Mouse (Mus musculus) lung, postnatal 36 days (tissue): ENCODE measurements around the gene Mrrf.
"Not testable (repeated sequence)": the region's sequence is repeated elsewhere in the genome, so short reads cannot be mapped to it uniquely, and the experiment has no call there.

Source experiments
- DNase-seq: peaks from one replicate; pipeline ENCODE4 v3.0.0; 2022; ENCODE audit warnings: mixed read lengths

The Mrrf gene

GRCm38 (mm10) chr2:36135887-36136286 is 302 bp upstream of the Mrrf start:
- DNase-seq: no peak

- no peak for DNase-seq
Measured at GRCm38 (mm10) chr2:36139096-36139495, 2.9 kb downstream of the Mrrf start.

GRCm38 (mm10) chr2:36148876-36149365 is 12.7 kb downstream of the Mrrf start:
- no peak for DNase-seq

- DNase-seq: not testable (repeated sequence)
Measured at GRCm38 (mm10) chr2:36152401-36152800, 16.2 kb downstream of the Mrrf start.

- DNase-seq: no peak
Measured at GRCm38 (mm10) chr2:36157461-36157860, 21.3 kb downstream of the Mrrf start.

GRCm38 (mm10) chr2:36159336-36159735 is 23.1 kb downstream of the Mrrf start:
- DNase-seq: no peak

- DNase-seq: no peak
Measured at GRCm38 (mm10) chr2:36167990-36168618, 31.9 kb downstream of the Mrrf start.

- no peak for DNase-seq
Measured at GRCm38 (mm10) chr2:36169176-36169575, 33.0 kb downstream of the Mrrf start.

GRCm38 (mm10) chr2:36172136-36172535 is 35.9 kb downstream of the Mrrf start:
- DNase-seq: peak; percentile 62

- no peak for DNase-seq
Measured at GRCm38 (mm10) chr2:36172574-36172973, 36.4 kb downstream of the Mrrf start.

- DNase-seq: no peak
Measured at GRCm38 (mm10) chr2:36179487-36179886, 43.3 kb downstream of the Mrrf start.

- not testable (repeated sequence) for DNase-seq
Measured at GRCm38 (mm10) chr2:36181587-36182368, 45.6 kb downstream of the Mrrf start.

- DNase-seq: no peak
Measured at GRCm38 (mm10) chr2:36183278-36183677, 47.1 kb downstream of the Mrrf start.

GRCm38 (mm10) chr2:36184192-36184591 is 48.0 kb downstream of the Mrrf start:
- DNase-seq: no peak

GRCm38 (mm10) chr2:36184876-36185275 is 48.7 kb downstream of the Mrrf start:
- no peak for DNase-seq

GRCm38 (mm10) chr2:36189200-36189599 is 53.0 kb downstream of the Mrrf start:
- DNase-seq: not testable (repeated sequence)

- no peak for DNase-seq
Measured at GRCm38 (mm10) chr2:36191098-36191941, 55.1 kb downstream of the Mrrf start.

GRCm38 (mm10) chr2:36197021-36197420 is 60.8 kb downstream of the Mrrf start:
- no peak for DNase-seq

- peak; percentile 75 for DNase-seq
Measured at GRCm38 (mm10) chr2:36197919-36198881, 62.0 kb downstream of the Mrrf start.

- DNase-seq: no peak
Measured at GRCm38 (mm10) chr2:36198882-36199262, 62.7 kb downstream of the Mrrf start.

GRCm38 (mm10) chr2:36200813-36201212 is 64.6 kb downstream of the Mrrf start:
- DNase-seq: no peak
